Mouse (Mus musculus) forebrain, postnatal 0 days (tissue): Measurements from ENCODE around the gene Pmf1. TPM values are rescaled to one million over a fixed set of nuclear protein-coding genes. Genes with fewer than 3 reads are reported as not detected.
"Not testable (repeated sequence)": the region's sequence is repeated elsewhere in the genome, so short reads cannot be mapped to it uniquely, and the experiment has no call there.

ENCODE experiments used
- ATAC-seq: fragments of 200-750 bp; cut with Nextera tagmentation; 2 replicates; pipeline ENCODE4 v1.8.0; 2017; ENCODE audit warnings: mild to moderate bottlenecking, moderate library complexity
- DNase-seq: peaks from one replicate; pipeline ENCODE4 v3.0.0-alpha.2; 2015
- H3K27ac ChIP-seq: fragments of 300-500 bp; sonication (generic); 2 replicates; pipeline ENCODE4 v1.5.1; 2014; ENCODE audit warnings: low read depth, mild to moderate bottlenecking, antibody characterized with exemption, low read length, moderate library complexity, mixed read lengths
- H3K27me3 ChIP-seq: fragments of 300-500 bp; sonication (generic); 2 replicates; pipeline ENCODE4 v1.6.1; 2014; ENCODE audit warnings: mild to moderate bottlenecking, low read length, mixed read lengths; ENCODE audit not compliant: insufficient read depth
- H3K36me3 ChIP-seq: fragments of 300-500 bp; sonication (generic); 2 replicates; pipeline ENCODE4 v1.6.1; 2014; ENCODE audit warnings: mild to moderate bottlenecking, moderate library complexity; ENCODE audit not compliant: insufficient read depth
- H3K4me1 ChIP-seq: fragments of 300-500 bp; sonication (generic); 2 replicates; pipeline ENCODE4 v1.6.1; 2014; ENCODE audit warnings: antibody characterized with exemption; ENCODE audit not compliant: insufficient read depth
- H3K4me2 ChIP-seq: fragments of 300-500 bp; sonication (generic); 2 replicates; pipeline ENCODE4 v1.6.1; 2014; ENCODE audit warnings: low read depth, mild to moderate bottlenecking, moderate library complexity
- H3K4me3 ChIP-seq: fragments of 300-500 bp; sonication (generic); 2 replicates; pipeline ENCODE4 v1.5.1; 2014; ENCODE audit warnings: low read depth, low read length, mixed read lengths
- H3K9ac ChIP-seq: fragments of 300-500 bp; sonication (generic); 2 replicates; pipeline ENCODE4 v1.6.1; 2014; ENCODE audit warnings: mild to moderate bottlenecking
- H3K9me3 ChIP-seq: fragments of 300-500 bp; sonication (generic); 2 replicates; pipeline ENCODE4 v1.6.1; 2016; ENCODE audit warnings: low read length
- CTCF ChIP-seq: sonication (generic); IDR thresholded peaks from 2 replicates; pipeline ENCODE4 v1.5.1; 2016; ENCODE audit warnings: antibody characterized with exemption, control low read depth, low read depth
- WGBS: fragments of 180-500 bp; shearing (Covaris S2); extraction: QIAGEN DNeasy Blood & Tissue Kit; methylation state at CpG from one replicate; pipeline ENCODE4 v1.1.7; 2014; 5-methylcytosine and 5-hydroxymethylcytosine counted together
- polyA plus RNA-seq: library from polyadenylated mRNA; unstranded; fragments of >200 nt; fragmentation: Nextera tagmentation; extraction: Ambion mirVana; gene quantifications from 2 replicates; pipeline ENCODE4 v1.2.1, GENCODE M21; 2015
- total RNA-seq: library from RNA; depleted of rRNA; stranded (reverse); fragments of >200 nt; gene quantifications from 2 replicates; pipeline ENCODE4 v1.2.3, GENCODE M21; 2014

Pmf1 gene
- total and polyA plus RNA-seq, 2 experiments from 2014 or later = 22.5 to 27.4 TPM

DNA sequence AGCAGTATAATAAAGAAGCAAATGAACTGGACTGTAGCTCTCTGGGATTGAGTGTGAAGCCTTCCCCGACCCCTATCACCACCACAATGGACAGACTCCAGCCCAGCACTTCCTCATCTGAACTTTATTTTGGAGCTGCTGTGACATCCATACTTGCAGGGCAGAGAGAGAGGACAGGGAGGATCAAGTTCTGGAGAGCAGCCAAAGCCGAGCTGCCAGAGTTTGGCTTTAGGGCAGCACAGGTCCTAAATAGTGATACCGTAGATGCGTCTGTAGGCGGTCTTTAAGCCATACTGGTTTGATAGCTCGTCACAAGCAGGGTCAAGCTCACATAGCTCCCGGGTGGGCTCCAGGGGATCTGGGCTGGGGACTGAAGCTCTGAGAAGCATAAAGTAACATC, 41.6 kb downstream of the Pmf1 start:
- not testable (repeated sequence) for H3K9ac ChIP-seq, ATAC-seq, H3K4me3 ChIP-seq, H3K27me3 ChIP-seq, DNase-seq, H3K36me3 ChIP-seq, H3K4me2 ChIP-seq, H3K27ac ChIP-seq, H3K9me3 ChIP-seq, H3K4me1 ChIP-seq
- 90% methylated on average over 7 of the region's 7 CpGs for WGBS

DNA sequence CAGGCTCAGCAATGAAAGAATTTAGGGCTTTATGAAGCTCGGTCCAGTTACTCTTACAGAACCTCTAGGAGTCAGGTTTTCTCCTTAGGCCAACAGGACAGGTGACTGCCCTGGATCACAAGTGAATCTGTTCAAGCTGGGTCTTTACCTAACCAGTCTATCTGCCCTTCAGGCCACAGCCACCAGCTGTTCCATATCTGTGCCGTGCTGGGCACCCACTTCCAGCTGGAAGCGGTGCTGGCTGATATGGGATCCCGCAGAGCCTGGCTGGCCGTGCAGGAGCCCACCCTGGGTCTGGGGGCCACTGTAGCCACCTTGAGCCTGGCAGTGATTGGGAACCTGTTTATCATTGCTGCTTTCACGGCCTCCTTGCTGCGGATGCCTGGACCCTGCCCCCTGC, 42.6 kb downstream of the Pmf1 start:
- 52% methylated on average over 3 of the region's 7 CpGs for WGBS
- ATAC-seq = not testable (repeated sequence)

DNA sequence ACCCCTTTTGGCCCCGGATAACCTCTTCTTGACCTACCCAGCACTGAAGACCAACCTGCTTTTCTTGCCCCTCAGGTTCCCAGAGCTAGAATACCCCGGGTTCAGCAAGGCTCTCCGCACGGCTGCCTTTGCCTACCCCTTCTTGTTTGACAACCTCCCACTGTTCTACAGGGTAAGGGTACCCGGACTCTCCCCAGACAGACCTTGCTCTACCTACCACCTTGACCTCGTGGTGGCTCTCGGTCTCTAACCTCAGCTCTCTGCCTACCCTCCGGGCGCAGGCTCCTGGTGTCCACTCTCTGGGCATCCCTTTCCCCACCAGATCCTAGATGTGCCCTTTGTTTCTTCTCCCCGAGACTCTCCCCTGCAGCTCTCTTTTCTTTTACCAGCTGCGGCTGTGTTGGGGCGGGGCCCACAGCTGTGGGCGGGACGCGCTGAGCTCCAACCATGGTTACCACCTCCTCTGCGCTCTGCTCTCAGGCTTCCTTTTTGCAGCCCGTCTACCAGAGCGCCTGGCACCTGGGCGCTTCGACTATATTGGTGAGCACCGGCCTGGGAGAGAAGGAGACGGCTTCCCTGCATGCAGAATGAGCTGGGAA, 43.2 kb downstream of the Pmf1 start:
- Histone ChIP-seq H3K4me3 (0 out of 2 replicates have a peak overlapping the region, but pooled peaks have one; percentile 9), H3K9ac (peak overlapping the region; percentile 35), H3K4me2 (peak overlapping the region; percentile 30)
- H3K27me3 ChIP-seq, H3K4me1 ChIP-seq, H3K36me3 ChIP-seq, H3K9me3 ChIP-seq, H3K27ac ChIP-seq: not testable (repeated sequence)
- WGBS = 1% methylated on average over 17 of the region's 22 CpGs
- peak; percentile 94 for ATAC-seq
- DNase-seq = peak; percentile 56

More for the DNA sequence above, 42.6 kb downstream of the Pmf1 start:
- not testable (repeated sequence) for H3K27ac ChIP-seq, H3K9ac ChIP-seq, H3K4me1 ChIP-seq, H3K4me3 ChIP-seq, H3K36me3 ChIP-seq, H3K9me3 ChIP-seq, H3K27me3 ChIP-seq, DNase-seq
- 0 out of 2 replicates have a peak overlapping the region, but pooled peaks have one; percentile 30 for H3K4me2 ChIP-seq

DNA sequence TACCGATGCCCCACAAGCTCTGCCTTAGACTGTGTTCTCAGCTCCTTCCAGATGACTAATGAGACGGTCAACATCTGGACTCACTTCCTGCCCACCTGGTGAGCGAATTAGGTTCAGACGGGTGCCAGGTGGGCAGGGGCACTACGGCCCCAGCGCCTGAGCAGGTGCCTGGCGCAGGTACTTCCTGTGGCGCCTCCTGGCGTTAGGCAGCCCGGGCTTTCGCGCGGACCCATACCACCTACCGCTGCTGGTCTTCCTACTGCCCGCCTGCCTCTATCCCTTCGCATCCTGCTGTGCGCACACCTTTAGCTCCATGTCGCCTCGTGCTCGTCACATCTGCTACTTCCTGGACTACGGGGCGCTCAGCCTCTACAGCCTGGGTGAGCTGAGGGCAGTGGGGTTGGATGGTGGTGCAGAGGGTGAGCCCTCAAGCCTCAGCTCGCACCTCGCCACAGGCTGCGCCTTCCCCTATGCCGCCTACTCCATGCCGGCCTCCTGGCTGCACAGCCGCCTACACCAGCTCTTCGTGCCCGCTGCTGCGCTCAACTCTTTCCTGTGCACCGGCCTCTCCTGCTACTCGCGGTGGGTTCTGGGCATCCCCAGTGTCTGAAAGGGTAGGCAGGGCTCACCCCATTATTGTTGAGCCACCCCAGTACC, 44.3 kb downstream of the Pmf1 start:
- DNase-seq (no peak), ATAC-seq (no peak)
- Histone ChIP-seq H3K4me2 (no peak overlapping the region), H3K27me3 (no peaks in the 10 kb centered on the region), H3K4me1 (no peaks in the 10 kb centered on the region), H3K9ac (no peak overlapping the region), H3K4me3 (no peak overlapping the region), H3K9me3 (no peaks in the 10 kb centered on the region), H3K36me3 (peaks cover 18% of the 10 kb centered on the region), H3K27ac (no peak overlapping the region)
- TF ChIP-seq CTCF = no peak
- 45% methylated on average over 34 of the region's 34 CpGs for whole genome bisulfite sequencing

DNA sequence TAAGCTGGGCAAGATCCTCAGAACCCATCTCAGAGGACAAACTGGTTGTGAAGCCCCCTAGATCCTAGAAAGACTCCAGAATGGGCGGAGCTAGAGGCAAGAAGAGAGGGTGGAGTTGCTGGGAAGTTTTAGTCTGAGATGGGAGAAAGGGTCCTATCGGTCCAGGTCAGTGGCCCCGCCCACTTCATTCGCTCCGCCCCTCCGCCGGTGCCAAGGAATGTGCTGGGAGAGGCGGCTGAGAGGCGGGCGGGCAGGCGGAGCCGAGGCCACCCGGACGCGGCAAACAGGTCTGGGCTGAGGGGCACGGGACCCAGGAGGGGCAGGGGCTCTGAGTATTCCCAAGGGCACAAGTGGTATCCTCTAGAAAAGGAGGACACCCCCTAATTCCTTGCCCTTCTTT, 45.8 kb downstream of the Pmf1 start, which contains the start of gene Paqr6:
Gene Paqr6 (plus strand): TSS at position 248 of the 400 bp plus-strand sequence.
- TF ChIP-seq CTCF = no peak
- no peak within 1 kb of the TSS for H3K4me3 ChIP-seq
- DNase-seq = no peak
- H3K27me3 ChIP-seq = no peaks in the 10 kb centered on the region
- no peak for ATAC-seq
- peaks cover 33% of the 10 kb centered on the region for H3K36me3 ChIP-seq
- WGBS = 3% methylated on average over 16 of the region's 16 CpGs
- H3K4me1 ChIP-seq = no peaks in the 10 kb centered on the region
- no peaks in the 10 kb centered on the region for H3K9me3 ChIP-seq
- H3K9ac ChIP-seq = no peak within 1 kb of the TSS
- H3K27ac ChIP-seq = no peak within 1 kb of the TSS
- H3K4me2 ChIP-seq = no peak within 1 kb of the TSS

DNA sequence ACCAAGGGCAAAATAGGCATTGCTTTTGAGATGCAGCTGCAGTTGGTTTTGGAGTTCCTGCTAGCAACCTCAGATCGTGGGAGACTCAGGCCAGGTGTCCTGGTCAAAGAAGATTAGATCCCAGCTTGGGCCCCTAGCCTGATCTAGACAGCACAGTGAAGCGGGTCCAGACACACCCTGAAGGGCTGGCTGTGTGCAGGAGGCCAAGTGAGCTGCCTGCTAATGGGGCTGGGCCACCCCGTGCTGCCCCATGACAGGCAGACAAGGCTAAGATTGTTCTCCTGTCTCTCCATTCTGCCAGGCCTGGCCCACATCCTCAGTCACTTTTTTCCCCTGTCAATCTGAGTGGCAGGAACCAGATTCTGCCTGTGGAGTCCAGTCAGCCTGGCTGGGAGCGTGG, 46.4 kb downstream of the Pmf1 start:
- H3K4me2 ChIP-seq = no peak overlapping the region
- no peak overlapping the region for H3K27ac ChIP-seq
- no peaks in the 10 kb centered on the region for H3K9me3 ChIP-seq
- 42% methylated on average over 4 of the region's 4 CpGs for WGBS
- H3K9ac ChIP-seq = no peak overlapping the region
- peaks cover 39% of the 10 kb centered on the region for H3K36me3 ChIP-seq
- H3K4me3 ChIP-seq = no peak overlapping the region
- H3K4me1 ChIP-seq = no peaks in the 10 kb centered on the region
- DNase-seq (no peak), ATAC-seq (peak; percentile 38)
- H3K27me3 ChIP-seq = no peaks in the 10 kb centered on the region
- TF ChIP-seq CTCF = no peak

DNA sequence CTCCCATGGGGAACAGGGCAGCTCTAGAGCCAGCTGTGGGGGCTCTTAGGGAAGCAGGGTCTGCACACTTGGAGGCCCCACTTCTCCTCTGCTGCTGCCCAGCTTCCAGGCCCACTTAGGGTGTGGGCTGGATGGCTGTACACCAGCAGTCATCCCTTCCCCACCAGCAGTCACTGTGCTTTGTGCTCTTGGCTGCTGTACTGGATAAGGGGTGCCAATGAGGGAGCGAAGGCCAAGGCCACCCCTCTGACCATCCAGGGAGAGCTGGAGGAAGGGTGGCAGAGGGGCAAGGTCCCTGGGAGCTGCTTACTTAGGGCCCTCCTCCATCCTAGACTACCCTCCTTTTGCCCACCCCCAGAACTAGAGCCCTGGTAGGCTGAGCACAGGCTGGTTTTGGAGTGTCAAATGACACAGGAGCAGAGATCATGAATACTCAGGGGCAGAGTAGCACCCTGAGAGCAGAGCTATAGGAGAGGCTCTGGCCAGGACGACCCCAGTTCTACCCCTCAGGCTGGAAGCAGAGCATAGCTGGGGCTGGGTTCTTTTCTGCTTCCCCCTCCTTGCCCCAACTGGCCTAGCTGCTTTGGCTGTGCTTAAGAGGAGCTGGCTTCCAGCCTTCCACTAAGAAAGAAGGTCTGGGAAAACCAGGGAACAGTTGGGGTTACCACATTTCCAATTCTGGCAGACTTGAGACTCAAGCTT, 48.4 kb downstream of the Pmf1 start:
- Histone ChIP-seq H3K9me3 (no peaks in the 10 kb centered on the region), H3K27ac (0 out of 2 replicates have a peak overlapping the region, but pooled peaks have one; percentile 5), H3K9ac (no peak overlapping the region), H3K36me3 (peaks cover 57% of the 10 kb centered on the region), H3K4me3 (no peak overlapping the region), H3K27me3 (no peaks in the 10 kb centered on the region), H3K4me2 (no peak overlapping the region), H3K4me1 (no peaks in the 10 kb centered on the region)
- WGBS = 85% methylated on average over 2 of the region's 2 CpGs
- peak; percentile 28 for ATAC-seq
- no peak for DNase-seq
- no peak for TF ChIP-seq CTCF
